Mouse (Mus musculus) G1E (cell line): ENCODE measurements around the gene Sgpp1. TPM values are rescaled to one million over a fixed set of nuclear protein-coding genes. Genes with fewer than 3 reads are reported as not detected.

Experiments used
- ATAC-seq: 2 replicates; pipeline ENCODE4 v1.8.0; 2016; ENCODE audit warnings: mild to moderate bottlenecking; ENCODE audit not compliant: insufficient number of reproducible peaks, poor library complexity, low FRiP score, severe bottlenecking; ENCODE audit errors: extremely low read depth
- DNase-seq: peaks from one replicate; pipeline ENCODE4 v3.0.0; 2012; ENCODE audit warnings: low spot score
- H3K27me3 ChIP-seq: 2 replicates; pipeline ENCODE4 v1.6.1; 2012; ENCODE audit warnings: mild to moderate bottlenecking, low read length, inconsistent platforms; ENCODE audit not compliant: insufficient read depth
- H3K36me3 ChIP-seq: replicated peaks from 2 replicates; pipeline ENCODE3; 2012; ENCODE audit warnings: mild to moderate bottlenecking, inconsistent platforms
- H3K4me1 ChIP-seq: 2 replicates; pipeline ENCODE4 v1.6.1; 2012; ENCODE audit warnings: low read depth, low read length, inconsistent platforms, mixed read lengths; ENCODE audit not compliant: insufficient read depth
- H3K4me3 ChIP-seq: 2 replicates; pipeline ENCODE4 v1.5.1; 2012; ENCODE audit warnings: low read depth, mild to moderate bottlenecking, inconsistent platforms, low read length, moderate library complexity, mixed read lengths
- H3K9me3 ChIP-seq: replicated peaks from 2 replicates; pipeline ENCODE4 v1.6.1; 2012; ENCODE audit warnings: inconsistent platforms
- CTCF ChIP-seq: IDR thresholded peaks from 2 replicates; pipeline ENCODE4 v1.5.1; 2012; ENCODE audit warnings: low read depth, low read length, inconsistent platforms, mixed read lengths
- GATA1 ChIP-seq: IDR thresholded peaks from 2 replicates; pipeline ENCODE4 v1.6.1; 2012; ENCODE audit warnings: borderline replicate concordance, low read length, inconsistent platforms, mixed read lengths
- GATA2 ChIP-seq: IDR thresholded peaks from 2 replicates; pipeline ENCODE4 v1.6.1; 2012; ENCODE audit warnings: low read depth, low read length, inconsistent platforms, borderline replicate concordance
- POLR2AphosphoS5 ChIP-seq: IDR thresholded peaks from 2 replicates; pipeline ENCODE4 v1.6.1; 2012; ENCODE audit warnings: low read depth, low read length, inconsistent platforms; ENCODE audit not compliant: insufficient replicate concordance
- TAL1 ChIP-seq: conservative IDR thresholded peaks from 2 replicates; pipeline ENCODE4 v1.6.1; 2012; ENCODE audit warnings: low read depth, low read length, inconsistent platforms, mixed read lengths
- polyA plus RNA-seq: library from polyadenylated mRNA; stranded (reverse); fragments of >175 nt; gene quantifications from 2 replicates; pipeline ENCODE4 v1.2.3, GENCODE M21; 2012
- total RNA-seq, 2 experiments: library from RNA; stranded (forward) in 1 of 2; stranded (reverse) in 1 of 2; fragments of 200-1000 nt in 1 of 2; fragments of >200 nt in 1 of 2; fragmentation: Nextera tagmentation in 1 of 2; gene quantifications; 2 replicates each; pipeline ENCODE4 v1.2.3; 2014 to 2017

Sgpp1 gene
- total and polyA plus RNA-seq, 3 experiments = 5.6 to 23.6 (median 16.8) TPM

DNA sequence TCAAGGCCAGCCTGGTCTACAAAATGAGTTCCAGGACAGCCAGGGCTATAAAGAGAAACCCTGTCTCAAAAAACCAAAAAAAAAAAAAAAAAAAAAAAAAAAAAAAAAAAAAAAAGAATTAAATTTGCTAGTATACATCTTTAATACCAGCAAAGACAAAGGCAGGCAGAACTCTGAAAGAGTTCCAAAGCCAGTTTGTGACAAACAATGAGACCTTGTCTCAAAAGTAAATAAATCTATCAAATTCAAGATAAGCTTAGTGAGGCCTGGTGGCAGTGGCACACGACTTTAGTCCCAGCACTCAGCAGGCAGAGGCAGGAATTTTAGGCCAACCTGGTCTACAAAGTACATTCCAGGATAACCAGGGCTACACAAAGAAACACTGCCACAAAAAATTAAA, 5.7 kb downstream of the Sgpp1 start:
- Histone ChIP-seq H3K9me3 (0 out of 2 replicates have a peak, but pooled peaks cover 2% of the 10 kb centered on the region), H3K4me1 (peaks cover 22% of the 10 kb centered on the region), H3K36me3 (peaks cover 7% of the 10 kb centered on the region), H3K27me3 (peaks cover 5% of the 10 kb centered on the region; the same call in 1 of the 2 replicates), H3K4me3 (no peak overlapping the region)
- DNase-seq = no peak
- no peak for TF ChIP-seq GATA2
- TF ChIP-seq GATA1 = no peak
- TF ChIP-seq POLR2AphosphoS5 = no peak
- TF ChIP-seq CTCF = no peak
- TF ChIP-seq TAL1 = no peak
- ATAC-seq = no peak

DNA sequence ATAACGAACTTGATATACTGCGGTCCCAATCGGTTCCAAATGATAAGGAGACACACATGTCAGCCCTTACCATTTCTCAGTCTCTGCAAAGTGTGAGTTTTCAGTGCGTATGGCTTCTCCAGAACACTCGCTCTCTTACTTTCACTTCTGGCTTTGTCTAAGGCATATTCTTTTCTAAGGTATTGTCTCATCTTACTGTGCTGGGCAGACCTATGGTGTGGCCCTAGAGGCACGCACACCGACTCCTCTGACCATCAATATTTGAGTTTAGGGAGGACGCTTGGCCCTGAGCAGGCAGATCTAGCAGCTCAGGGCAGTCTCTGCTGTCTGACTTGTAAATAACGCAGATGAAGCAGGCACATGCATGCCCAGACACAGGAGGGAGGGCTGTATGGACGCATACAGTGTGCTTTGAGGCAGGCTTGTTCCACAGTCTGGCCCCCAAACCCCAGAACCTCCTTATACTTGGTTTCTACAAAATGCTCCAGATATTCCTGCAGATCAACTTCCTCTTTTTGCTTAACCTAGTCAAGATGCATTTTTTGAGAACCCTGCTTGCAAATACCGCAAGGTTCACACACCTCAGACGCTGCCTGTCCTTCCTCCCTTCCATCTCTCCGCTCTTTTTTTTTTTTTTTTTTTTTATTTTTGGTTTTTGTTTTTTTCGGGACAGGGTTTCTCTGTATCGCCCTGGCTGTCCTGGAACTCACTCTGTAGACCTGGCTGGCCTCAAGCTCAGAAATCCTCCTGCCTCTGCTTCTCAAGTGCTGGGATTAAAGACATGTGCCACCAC, 8.0 kb downstream of the Sgpp1 start:
- ATAC-seq (peak; percentile 30; the same call in 1 of the 2 replicates), DNase-seq (peak; percentile 25)
- peaks cover 37% of the 10 kb centered on the region for H3K4me1 ChIP-seq
- no peaks in the 10 kb centered on the region for H3K9me3 ChIP-seq
- TF ChIP-seq TAL1 (no peak), CTCF (no peak), GATA1 (no peak), POLR2AphosphoS5 (no peak), GATA2 (no peak)
- H3K27me3 ChIP-seq = peaks cover 6% of the 10 kb centered on the region; the same call in 1 of the 2 replicates
- H3K4me3 ChIP-seq = peak overlapping the region; percentile 55
- H3K36me3 ChIP-seq = peaks cover 7% of the 10 kb centered on the region

DNA sequence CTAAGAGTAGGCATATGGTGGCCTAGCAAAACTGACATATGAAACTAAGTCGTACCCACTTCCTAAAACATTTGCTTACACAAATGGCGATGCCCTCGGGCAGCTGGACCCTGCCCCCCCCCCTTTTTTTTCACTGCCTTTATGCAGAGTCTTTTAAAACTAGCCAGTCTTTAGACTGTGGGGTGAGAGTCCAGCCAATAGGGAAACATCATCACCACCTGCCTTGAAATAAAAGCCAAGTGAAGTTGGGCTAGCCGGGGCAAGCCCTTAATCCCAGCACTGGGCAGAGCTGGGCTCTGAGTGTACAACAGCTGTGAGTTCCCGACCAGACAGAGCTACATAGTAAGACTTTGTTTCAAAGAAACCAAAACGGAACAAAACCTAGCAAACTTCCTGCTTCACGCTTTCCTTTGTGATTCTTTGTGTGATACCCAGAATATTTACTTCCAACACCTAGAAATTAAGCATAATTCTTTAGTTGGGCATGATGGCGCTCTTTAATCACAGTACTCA, 9.1 kb downstream of the Sgpp1 start:
- Histone ChIP-seq H3K36me3 (peaks cover 10% of the 10 kb centered on the region), H3K4me3 (no peak overlapping the region), H3K9me3 (no peaks in the 10 kb centered on the region), H3K4me1 (peaks cover 44% of the 10 kb centered on the region), H3K27me3 (peaks cover 6% of the 10 kb centered on the region; the same call in 1 of the 2 replicates)
- ATAC-seq = no peak
- no peak for TF ChIP-seq CTCF
- no peak for TF ChIP-seq GATA2
- no peak for TF ChIP-seq GATA1
- no peak for TF ChIP-seq POLR2AphosphoS5
- no peak for TF ChIP-seq TAL1
- DNase-seq = no peak

DNA sequence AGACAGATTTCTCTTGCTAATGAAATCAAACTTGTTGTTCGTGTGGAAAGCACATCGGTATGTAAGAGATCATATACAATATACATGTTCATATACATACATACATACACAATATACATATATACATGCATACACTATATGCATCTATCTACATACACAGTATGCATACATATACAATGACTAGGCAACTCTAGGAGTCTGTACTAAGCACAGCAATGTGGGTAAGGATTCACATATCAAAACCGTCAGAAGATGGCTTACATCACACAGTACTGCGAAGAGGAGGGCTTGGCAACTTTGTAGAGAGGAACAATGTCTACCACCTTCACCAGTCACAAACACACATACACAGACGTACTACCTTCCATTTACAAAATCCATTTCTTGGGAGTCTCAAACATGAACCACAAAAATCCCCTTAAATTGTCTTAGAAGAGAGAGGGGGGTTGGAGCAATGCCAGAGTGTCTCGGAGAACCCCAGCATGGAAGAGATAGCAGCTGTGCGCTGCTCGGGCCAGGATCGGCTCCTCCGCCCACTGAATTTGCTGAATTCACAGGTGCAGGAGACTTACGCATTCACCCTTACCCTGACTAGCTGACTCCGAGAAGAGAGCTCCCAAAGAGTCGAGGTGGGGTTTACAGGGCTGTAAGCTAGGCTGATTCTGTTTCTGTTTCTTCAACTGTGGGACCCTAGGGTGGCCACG, 10.8 kb downstream of the Sgpp1 start:
- DNase-seq = no peak

DNA sequence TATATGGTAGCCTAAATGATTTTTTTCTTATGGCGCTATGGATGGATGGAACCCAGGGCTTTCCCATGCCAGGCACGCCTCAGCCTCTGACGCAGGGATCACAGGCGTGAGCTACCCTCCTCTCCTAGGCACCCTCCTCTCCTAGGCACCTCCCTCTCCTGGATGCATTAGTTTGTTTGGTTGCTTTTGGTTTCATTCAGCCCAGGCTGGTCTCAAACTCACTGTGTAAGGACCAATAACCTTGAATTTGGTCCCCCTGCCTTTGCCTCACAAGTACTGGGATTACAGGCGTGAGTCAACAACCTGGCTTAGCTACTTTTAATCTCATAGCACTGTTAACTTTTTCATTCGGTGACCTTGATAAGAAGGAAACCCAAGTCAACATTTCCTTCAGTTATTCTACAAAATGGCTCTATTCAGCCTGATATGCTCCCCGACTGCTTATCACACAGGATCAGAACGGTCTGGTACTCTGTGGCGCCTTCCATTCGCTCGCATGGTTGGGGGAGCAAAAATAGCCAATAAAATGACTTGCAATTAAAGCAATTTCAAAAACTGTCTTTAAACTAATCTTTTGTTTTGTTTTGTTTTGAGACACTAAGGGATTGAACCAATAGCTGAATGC, 11.6 kb downstream of the Sgpp1 start:
- peaks cover 20% of the 10 kb centered on the region for H3K36me3 ChIP-seq

More for the DNA sequence above, 10.8 kb downstream of the Sgpp1 start:
- peak overlapping the region; percentile 49; the same call in 1 of the 2 replicates for H3K4me3 ChIP-seq
- peaks cover 43% of the 10 kb centered on the region for H3K4me1 ChIP-seq
- peaks cover 17% of the 10 kb centered on the region for H3K36me3 ChIP-seq
- TF ChIP-seq TAL1 (no peak), CTCF (no peak), POLR2AphosphoS5 (no peak), GATA1 (no peak), GATA2 (no peak)
- ATAC-seq = no peak
- H3K27me3 ChIP-seq = peaks cover 6% of the 10 kb centered on the region; the same call in 1 of the 2 replicates
- H3K9me3 ChIP-seq = no peaks in the 10 kb centered on the region

DNA sequence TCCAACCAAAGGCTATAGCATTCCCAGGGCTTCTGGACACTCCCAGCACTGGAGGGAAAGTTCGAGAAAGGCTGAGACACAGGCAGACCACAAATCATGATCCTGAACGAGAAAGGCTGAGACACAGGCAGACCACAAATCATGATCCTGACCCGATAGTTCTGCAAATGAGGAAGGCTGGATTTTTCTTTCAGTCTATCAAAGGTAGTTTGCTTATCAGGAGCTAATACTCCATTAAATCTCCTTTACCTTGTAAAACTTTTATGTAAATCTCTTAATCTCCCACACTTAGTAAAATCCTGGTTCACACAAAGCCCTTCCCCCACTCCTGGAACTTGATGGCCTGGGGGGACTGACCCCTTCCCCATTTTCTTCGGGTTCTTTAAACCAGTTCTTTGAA, 13.6 kb downstream of the Sgpp1 start:
- peaks cover 6% of the 10 kb centered on the region; the same call in 1 of the 2 replicates for H3K27me3 ChIP-seq
- H3K4me1 ChIP-seq = peaks cover 36% of the 10 kb centered on the region
- TF ChIP-seq TAL1 (no peak), GATA1 (no peak), CTCF (no peak)
- H3K36me3 ChIP-seq = peaks cover 13% of the 10 kb centered on the region
- H3K4me3 ChIP-seq = no peak overlapping the region
- ATAC-seq = no peak
- no peak for DNase-seq
- H3K9me3 ChIP-seq = no peaks in the 10 kb centered on the region

More for the DNA sequence above, 11.6 kb downstream of the Sgpp1 start:
- H3K4me1 ChIP-seq = peaks cover 43% of the 10 kb centered on the region
- no peak for TF ChIP-seq CTCF
- peaks cover 6% of the 10 kb centered on the region; the same call in 1 of the 2 replicates for H3K27me3 ChIP-seq
- peak overlapping the region; percentile 61 for H3K4me3 ChIP-seq
- ATAC-seq (peak; percentile 61), DNase-seq (peak; percentile 29)
- H3K9me3 ChIP-seq = no peaks in the 10 kb centered on the region
